Mouse (Mus musculus) bone marrow, adult 2 months (tissue): ENCODE results near the gene Mras. TPM values are rescaled to one million over a fixed set of nuclear protein-coding genes. Genes with fewer than 3 reads are reported as not detected.

Source experiments
- H3K27ac ChIP-seq: fragments of 200-500 bp; 2 replicates; pipeline ENCODE4 v1.5.1; 2012; ENCODE audit warnings: low read depth, mild to moderate bottlenecking, control low read depth, inconsistent platforms, low read length; ENCODE audit not compliant: control insufficient read depth, poor library complexity, insufficient read depth
- H3K4me1 ChIP-seq: fragments of 200-500 bp; 2 replicates; pipeline ENCODE4 v1.6.1; 2011; ENCODE audit warnings: low read length; ENCODE audit not compliant: control insufficient read depth, insufficient read depth
- H3K4me3 ChIP-seq: fragments of 200-500 bp; replicated peaks from 2 replicates; pipeline ENCODE3; 2011; ENCODE audit warnings: mild to moderate bottlenecking, low read depth, low read length, control low read depth; ENCODE audit not compliant: control insufficient read depth
- CTCF ChIP-seq: fragments of 200-500 bp; IDR thresholded peaks from 2 replicates; pipeline ENCODE4 v1.5.1; 2011; ENCODE audit warnings: low read length, control low read depth; ENCODE audit not compliant: control insufficient read depth, insufficient read depth
- POLR2A ChIP-seq: fragments of 200-500 bp; IDR thresholded peaks from 2 replicates; pipeline ENCODE4 v1.6.1; 2011; ENCODE audit warnings: low read depth, mild to moderate bottlenecking, control low read depth, low read length, borderline replicate concordance; ENCODE audit not compliant: control insufficient read depth
- WGBS: fragments of 180-500 bp; shearing (Covaris S2); methylation state at CpG from one replicate; pipeline ENCODE4 v1.1.7; 2018; 5-methylcytosine and 5-hydroxymethylcytosine counted together
- polyA plus RNA-seq: library from polyadenylated mRNA; stranded (reverse); fragments of >200 nt; gene quantifications from 2 replicates; pipeline ENCODE4 v1.2.4, GENCODE M21; 2011; ENCODE audit warnings: low replicate concordance; ENCODE audit not compliant: missing spikeins, insufficient read depth, insufficient read length

Gene Mras
- polyA plus RNA-seq, 1 experiment = 6.6 TPM

GRCm38 (mm10) chr9:99436182-99437030 lies 775 bp downstream of the Mras start:
- Histone ChIP-seq H3K4me3 (peak overlapping the region; percentile 52), H3K27ac (peak overlapping the region; percentile 26; the same call in 1 of the 2 replicates), H3K4me1 (no peaks in the 10 kb centered on the region)
- WGBS = 2% methylated on average over 86 of the region's 86 CpGs
- TF ChIP-seq CTCF = no peak
- no peak for TF ChIP-seq POLR2A

- H3K4me1 ChIP-seq = no peaks in the 10 kb centered on the region
- TF ChIP-seq CTCF = no peak
- no peak for TF ChIP-seq POLR2A
- no peak overlapping the region for H3K27ac ChIP-seq
- WGBS = 47% methylated on average over 16 of the region's 16 CpGs
- peak overlapping the region; percentile 4 for H3K4me3 ChIP-seq
Observed at GRCm38 (mm10) chr9:99435619-99436181, 1.5 kb downstream of the Mras start.

GRCm38 (mm10) chr9:99434892-99435618 lies 2.1 kb downstream of the Mras start:
- Histone ChIP-seq H3K27ac (no peak overlapping the region), H3K4me1 (no peaks in the 10 kb centered on the region), H3K4me3 (no peak overlapping the region)
- 68% methylated on average over 14 of the region's 14 CpGs for WGBS
- TF ChIP-seq CTCF (no peak), POLR2A (no peak)

GRCm38 (mm10) chr9:99432478-99432877 lies 4.7 kb downstream of the Mras start:
- Histone ChIP-seq H3K27ac (no peak overlapping the region), H3K4me3 (no peak overlapping the region), H3K4me1 (no peaks in the 10 kb centered on the region)
- TF ChIP-seq POLR2A = no peak
- 50% methylated on average over 4 of the region's 4 CpGs for WGBS

- H3K4me3 ChIP-seq = no peak overlapping the region
- no peaks in the 10 kb centered on the region for H3K4me1 ChIP-seq
- TF ChIP-seq POLR2A (no peak), CTCF (no peak)
- no peak overlapping the region for H3K27ac ChIP-seq
- WGBS = 72% methylated on average over 6 of the region's 6 CpGs
Observed at GRCm38 (mm10) chr9:99431963-99432362, 5.2 kb downstream of the Mras start.

- 89% methylated on average over 8 of the region's 8 CpGs for WGBS
Observed at GRCm38 (mm10) chr9:99431346-99431745, 5.8 kb downstream of the Mras start.

GRCm38 (mm10) chr9:99430806-99431205 lies 6.4 kb downstream of the Mras start:
- Histone ChIP-seq H3K27ac (no peak overlapping the region), H3K4me1 (no peaks in the 10 kb centered on the region), H3K4me3 (no peak overlapping the region)
- TF ChIP-seq POLR2A (no peak), CTCF (no peak)
- WGBS = 81% methylated on average over 6 of the region's 6 CpGs

More at GRCm38 (mm10) chr9:99431346-99431745, 5.8 kb downstream of the Mras start:
- no peak overlapping the region for H3K4me3 ChIP-seq
- no peak overlapping the region for H3K27ac ChIP-seq
- H3K4me1 ChIP-seq = no peaks in the 10 kb centered on the region
- no peak for TF ChIP-seq POLR2A
- TF ChIP-seq CTCF = no peak

GRCm38 (mm10) chr9:99429845-99430244 lies 7.3 kb downstream of the Mras start:
- no peaks in the 10 kb centered on the region for H3K4me1 ChIP-seq
- H3K27ac ChIP-seq = no peak overlapping the region
- TF ChIP-seq CTCF (no peak), POLR2A (no peak)
- no peak overlapping the region for H3K4me3 ChIP-seq
- WGBS = 74% methylated on average over 3 of the region's 3 CpGs
